Mouse (Mus musculus) liver, embryonic 14.5 days (tissue): ENCODE measurements at regions not wholly inside any gene's neighbourhood (a gene's known extent, or its start where the extent isn't known, plus 50 kb on each side); places are given as distances from the start of the nearest gene placed in this dataset.

ENCODE experiments used
- ATAC-seq: fragments of 200-750 bp; cut with Nextera tagmentation; 2 replicates; pipeline ENCODE4 v1.8.0; 2017; ENCODE audit warnings: moderate number of reproducible peaks, mild to moderate bottlenecking, moderate library complexity; ENCODE audit not compliant: insufficient read depth
- DNase-seq, 3 experiments: peaks; one replicate each; pipeline ENCODE4 v3.0.0-alpha.2; 2012 to 2013; ENCODE audit warnings: low read depth in 3 of 3, low spot score in 3 of 3
- H3K27ac ChIP-seq: fragments of 300-500 bp; sonication (generic); 2 replicates; pipeline ENCODE4 v1.5.1; 2014; ENCODE audit warnings: moderate library complexity, mild to moderate bottlenecking, control low read depth, inconsistent platforms
- H3K27me3 ChIP-seq: fragments of 300-500 bp; sonication (generic); 2 replicates; pipeline ENCODE4 v1.6.1; 2014; ENCODE audit warnings: mild to moderate bottlenecking, low read length, moderate library complexity; ENCODE audit not compliant: control insufficient read depth, insufficient read depth
- H3K36me3 ChIP-seq: fragments of 300-500 bp; sonication (generic); replicated peaks from 2 replicates; pipeline ENCODE4 v1.6.1; 2014; ENCODE audit warnings: low read depth; ENCODE audit not compliant: control insufficient read depth, insufficient read depth
- H3K4me1 ChIP-seq, 2 experiments: fragments of 200-500 bp in 1 of 2; fragments of 300-500 bp in 1 of 2; sonication (generic) in 1 of 2; replicated peaks; 2 replicates each; pipeline ENCODE4 v1.6.1; 2012 to 2014; ENCODE audit warnings: antibody characterized with exemption in 1 of 2, inconsistent platforms in 1 of 2, low read length in 1 of 2; ENCODE audit not compliant: control insufficient read depth in 2 of 2, insufficient read depth in 2 of 2
- H3K4me2 ChIP-seq: fragments of 300-500 bp; sonication (generic); 2 replicates; pipeline ENCODE4 v1.6.1; 2014; ENCODE audit warnings: low read depth, mild to moderate bottlenecking, control low read depth, moderate library complexity
- H3K4me3 ChIP-seq, 2 experiments: fragments of 200-500 bp in 1 of 2; fragments of 300-500 bp in 1 of 2; sonication (generic) in 1 of 2; 2 replicates each; pipeline ENCODE4 v1.5.1; 2012 to 2014; ENCODE audit warnings: low read depth in 2 of 2, low read length in 2 of 2, mild to moderate bottlenecking in 2 of 2, control low read depth in 1 of 2, inconsistent platforms in 1 of 2, moderate library complexity in 1 of 2; ENCODE audit not compliant: insufficient read depth in 1 of 2
- H3K9ac ChIP-seq: fragments of 300-500 bp; sonication (generic); replicated peaks from 2 replicates; pipeline ENCODE4 v1.6.1; 2014; ENCODE audit warnings: mild to moderate bottlenecking, control low read depth, moderate library complexity
- H3K9me3 ChIP-seq: fragments of 300-500 bp; sonication (generic); 2 replicates; pipeline ENCODE4 v1.6.1; 2016; ENCODE audit warnings: low read length, mixed read lengths; ENCODE audit not compliant: control insufficient read depth
- CTCF ChIP-seq: IDR thresholded peaks from 2 replicates; pipeline ENCODE4 v1.5.1; 2016; ENCODE audit warnings: antibody characterized with exemption, low read depth, control low read depth
- EP300 ChIP-seq: IDR thresholded peaks from 2 replicates; pipeline ENCODE4 v1.6.1; 2016; ENCODE audit warnings: antibody characterized with exemption, low read depth
- WGBS: fragments of 180-500 bp; shearing (Covaris S2); extraction: QIAGEN DNeasy Blood & Tissue Kit; methylation state at CpG from one replicate; pipeline ENCODE4 v1.1.7; 2014; ENCODE audit not compliant: insufficient replicate concordance; 5-methylcytosine and 5-hydroxymethylcytosine counted together

DNA sequence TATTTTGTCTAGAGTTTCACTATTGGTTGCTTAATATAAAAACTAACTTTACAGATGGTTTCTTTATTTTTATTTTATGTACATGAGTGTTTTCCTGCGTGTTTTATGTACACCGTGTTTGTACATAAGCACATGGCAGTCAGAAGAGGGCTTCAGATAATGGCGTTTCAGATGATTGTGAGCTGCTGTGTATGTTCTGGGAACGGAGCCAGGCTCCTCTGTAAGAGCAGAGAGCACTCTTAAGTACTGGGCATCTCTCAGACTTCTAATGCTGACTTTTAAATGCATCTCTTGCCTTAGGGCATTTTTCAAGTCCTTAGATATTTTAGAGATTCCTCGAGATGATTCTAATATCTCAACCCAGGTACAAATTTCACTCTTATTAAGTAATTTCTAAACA, 280.0 kb downstream of the Plpp3 start:
- Histone ChIP-seq H3K27me3 (no peaks in the 10 kb centered on the region), H3K4me3 (no peak overlapping the region), H3K4me2 (no peak overlapping the region), H3K36me3 (no peaks in the 10 kb centered on the region), H3K4me1 (no peaks in the 10 kb centered on the region), H3K9ac (no peak overlapping the region), H3K27ac (no peak overlapping the region), H3K9me3 (no peaks in the 10 kb centered on the region)
- 64% methylated on average over 5 of the region's 5 CpGs for WGBS
- DNase-seq (no peak), ATAC-seq (no peak)
- TF ChIP-seq EP300 (no peak), CTCF (no peak)

GRCm38 (mm10) chr4:105449046-105449860, 292.1 kb downstream of the Plpp3 start:
- Histone ChIP-seq H3K9ac (no peak overlapping the region), H3K36me3 (no peaks in the 10 kb centered on the region), H3K27me3 (no peaks in the 10 kb centered on the region), H3K4me1 (no peaks in the 10 kb centered on the region), H3K4me3 (no peak overlapping the region), H3K9me3 (no peaks in the 10 kb centered on the region), H3K27ac (no peak overlapping the region), H3K4me2 (no peak overlapping the region)
- 52% methylated on average over 11 of the region's 11 CpGs for WGBS
- TF ChIP-seq CTCF (no peak), EP300 (no peak)
- ATAC-seq: no peak
- DNase-seq: no peak

DNA sequence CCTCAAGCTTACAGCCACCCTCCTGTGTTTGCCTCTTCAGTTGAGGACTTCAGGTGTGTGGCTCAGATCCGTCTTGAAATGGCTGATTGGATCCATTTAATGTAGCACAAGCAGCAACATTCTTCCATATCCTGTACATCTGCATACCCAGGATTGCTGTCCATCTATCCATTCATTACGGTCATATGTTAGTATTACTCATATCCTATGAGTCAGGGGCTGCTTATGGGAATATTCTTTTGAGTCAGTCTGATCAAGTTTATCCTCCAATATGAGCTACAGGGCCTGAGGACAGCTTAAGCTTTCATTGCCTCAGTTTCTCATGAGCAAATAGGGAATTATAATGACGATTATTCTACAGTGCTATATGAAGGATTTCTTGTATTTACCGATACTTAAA, 293.7 kb downstream of the Plpp3 start:
- TF ChIP-seq CTCF (no peak), EP300 (no peak)
- Histone ChIP-seq H3K4me1 (no peaks in the 10 kb centered on the region), H3K9ac (no peak overlapping the region), H3K9me3 (no peaks in the 10 kb centered on the region), H3K4me2 (no peak overlapping the region), H3K27me3 (no peaks in the 10 kb centered on the region), H3K36me3 (no peaks in the 10 kb centered on the region), H3K27ac (no peak overlapping the region), H3K4me3 (no peak overlapping the region)
- WGBS: 78% methylated on average over 4 of the region's 4 CpGs
- no peak for DNase-seq
- no peak for ATAC-seq

- no peak overlapping the region for H3K4me2 ChIP-seq
- ATAC-seq (no peak), DNase-seq (no peak)
- TF ChIP-seq CTCF: no peak
- TF ChIP-seq EP300: no peak
- no peaks in the 10 kb centered on the region for H3K9me3 ChIP-seq
- no peak overlapping the region for H3K27ac ChIP-seq
- H3K27me3 ChIP-seq: no peaks in the 10 kb centered on the region
- H3K9ac ChIP-seq: no peak overlapping the region
- WGBS: 59% methylated on average over 2 of the region's 2 CpGs
- H3K36me3 ChIP-seq: no peaks in the 10 kb centered on the region
- no peaks in the 10 kb centered on the region for H3K4me1 ChIP-seq
- H3K4me3 ChIP-seq: no peak overlapping the region
Observed at GRCm38 (mm10) chr4:105451871-105452270, 294.7 kb downstream of the Plpp3 start.

DNA sequence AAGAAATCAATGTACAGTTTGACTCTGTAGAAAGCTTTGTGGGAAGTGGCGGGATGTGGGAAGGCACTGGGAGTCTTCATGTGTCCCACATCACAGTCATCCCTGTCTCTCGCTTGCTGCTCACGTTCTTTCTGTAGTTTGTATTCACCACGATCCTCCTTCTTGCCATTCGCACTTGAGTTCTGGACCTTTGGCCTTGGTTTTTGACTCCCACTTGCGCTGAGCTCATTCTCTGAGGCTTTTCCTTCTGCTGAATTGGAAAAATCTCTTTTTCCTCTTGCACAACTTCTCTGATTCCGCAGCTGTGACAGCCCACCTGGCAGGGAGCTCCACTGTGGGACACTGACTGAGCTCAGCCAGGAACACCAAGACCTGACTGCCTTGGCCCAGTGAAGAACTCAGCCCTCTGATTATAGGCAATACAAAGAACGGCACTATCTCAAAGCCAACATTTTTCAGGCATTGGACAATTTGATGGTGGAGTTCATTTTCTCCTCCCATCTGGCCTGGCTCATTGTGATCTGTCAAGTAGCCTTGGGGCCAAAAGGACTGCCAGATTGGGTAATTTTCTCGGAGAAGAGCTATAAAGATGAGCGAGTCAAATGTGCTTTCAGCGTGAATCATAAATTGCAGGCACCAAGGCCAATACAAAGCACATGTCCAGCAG, 299.9 kb downstream of the Plpp3 start:
- peaks cover 0 to 5% of the 10 kb centered on the region in 2 experiments; a peak in 2 of 4 replicates for H3K4me1 ChIP-seq
- H3K27ac ChIP-seq: no peak overlapping the region
- ATAC-seq (no peak), DNase-seq (no peak)
- 67% methylated on average over 11 of the region's 11 CpGs for WGBS
- no peaks in the 10 kb centered on the region for H3K27me3 ChIP-seq
- H3K9me3 ChIP-seq: no peaks in the 10 kb centered on the region
- H3K4me2 ChIP-seq: no peak overlapping the region
- H3K36me3 ChIP-seq: no peaks in the 10 kb centered on the region
- no peak overlapping the region for H3K9ac ChIP-seq
- TF ChIP-seq CTCF (no peak), EP300 (no peak)
- H3K4me3 ChIP-seq: no peak overlapping the region
